Mouse (Mus musculus) heart, postnatal 0 days (tissue): ENCODE measurements around the gene Ulk4.

Experiments used
- CTCF ChIP-seq: IDR thresholded peaks from 2 replicates; pipeline ENCODE4 v1.5.1; 2016; ENCODE audit warnings: antibody characterized with exemption, control low read depth, low read depth
- EP300 ChIP-seq: IDR thresholded peaks from 2 replicates; pipeline ENCODE4 v1.6.1; 2016; ENCODE audit warnings: antibody characterized with exemption, low read depth

- no peak for TF ChIP-seq CTCF
- TF ChIP-seq EP300 = no peak
Measured at GRCm38 (mm10) chr9:120960611-120961010, 316.4 kb downstream of the Ulk4 start.
